Mouse (Mus musculus): Measurements from ENCODE around the gene Peak1.
A peak's percentile ranks its signal among the peaks of the same experiment; 100 is the strongest.

Gene Peak1

DNA sequence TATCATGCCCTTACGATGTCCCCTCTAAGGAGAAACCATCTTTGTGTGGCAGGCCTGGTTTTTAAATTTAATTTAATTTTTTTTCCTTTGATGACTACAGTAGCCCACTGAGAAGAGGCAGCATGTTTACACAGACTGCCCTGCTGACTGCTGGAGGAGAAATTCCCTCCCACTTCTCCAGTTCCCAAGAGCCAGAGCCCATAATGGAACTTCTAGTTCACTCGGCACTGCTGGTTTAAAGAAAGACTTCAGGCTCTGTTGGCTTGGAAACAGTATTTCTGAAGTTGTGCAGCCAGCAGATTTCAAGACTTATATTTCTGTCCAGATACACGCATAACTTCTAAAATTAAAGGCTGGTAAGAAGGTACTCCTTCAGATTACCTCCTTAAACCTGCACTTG, 175.2 kb downstream of the Peak1 start:
- DNase-seq = no peak

DNA sequence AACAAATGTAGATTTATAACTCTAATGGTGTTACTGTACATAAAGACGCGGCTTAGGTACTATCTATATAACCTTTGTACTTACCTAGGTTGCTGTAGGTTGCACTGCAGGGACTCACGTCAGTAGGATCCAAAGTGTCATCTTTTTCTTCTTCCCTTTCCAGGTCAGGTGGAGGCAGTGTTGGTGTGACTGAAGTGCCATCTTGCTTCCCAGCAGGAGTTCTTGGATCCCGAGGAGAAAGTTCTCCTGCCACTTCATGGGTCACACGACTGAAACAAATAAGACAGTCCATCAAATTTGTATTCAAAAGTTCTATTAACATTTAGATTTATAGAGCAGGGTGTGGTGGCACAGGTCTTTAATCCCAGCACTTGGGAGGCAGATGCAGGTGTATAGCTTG, 176.8 kb downstream of the Peak1 start:
- no peak for DNase-seq

GRCm38 (mm10) chr9:56235871-56236298, 182.0 kb downstream of the Peak1 start:
- DNase-seq = no peak

- no peak for DNase-seq
These were observed 182.6 kb downstream of the Peak1 start for GRCm38 (mm10) chr9:56235281-56235680.

DNA sequence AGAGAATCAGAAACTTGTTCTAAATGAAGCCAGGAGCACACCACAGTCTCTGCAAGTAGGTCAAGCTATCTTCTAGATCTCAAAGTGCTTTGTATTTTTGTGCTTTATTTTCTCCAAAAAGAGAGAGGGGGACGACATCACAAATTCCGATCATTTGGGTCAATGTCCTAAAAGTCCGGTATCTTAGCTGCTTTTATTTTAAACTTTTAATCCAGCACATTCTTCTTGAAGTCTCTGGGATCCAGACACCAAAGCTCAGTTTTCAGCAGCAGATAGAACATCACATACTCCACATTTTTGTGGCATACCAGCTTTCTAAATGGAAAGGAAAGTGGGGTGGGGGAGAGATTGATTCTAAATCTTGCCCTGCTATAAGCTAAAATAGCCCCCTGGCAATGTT, 183.3 kb downstream of the Peak1 start:
- no peak for DNase-seq

- no peak for DNase-seq
These were observed 184.6 kb downstream of the Peak1 start for GRCm38 (mm10) chr9:56233316-56233715.

- no peak for DNase-seq
These were observed 187.0 kb downstream of the Peak1 start for GRCm38 (mm10) chr9:56230906-56231305.

- DNase-seq = no peak
These were observed 190.2 kb downstream of the Peak1 start for GRCm38 (mm10) chr9:56227626-56228025.

- DNase-seq = peak; percentile 40 to 55
These were observed 194.3 kb downstream of the Peak1 start for GRCm38 (mm10) chr9:56223429-56224051.

DNA sequence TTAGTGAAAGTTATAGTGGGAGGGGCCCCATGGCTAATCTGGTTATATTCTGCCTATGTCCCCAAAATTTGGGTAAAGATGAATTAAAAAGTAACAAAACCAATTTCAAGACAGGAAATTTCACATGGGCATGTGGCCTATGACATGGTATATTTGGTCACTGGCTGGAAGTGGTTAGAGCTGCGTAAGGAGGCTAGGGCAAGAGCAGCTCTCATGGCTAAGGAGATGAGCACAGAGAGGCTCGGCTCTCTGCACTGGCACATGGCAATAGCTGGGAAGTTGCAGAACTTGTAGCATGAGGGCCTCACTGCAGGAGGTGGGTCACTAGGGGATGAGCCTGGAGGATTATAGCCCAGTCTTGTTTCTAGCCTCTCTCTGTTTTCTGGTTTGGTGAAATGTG, 199.0 kb downstream of the Peak1 start:
- DNase-seq = no peak

GRCm38 (mm10) chr9:56218043-56218442, 199.8 kb downstream of the Peak1 start:
- no peak for DNase-seq

DNA sequence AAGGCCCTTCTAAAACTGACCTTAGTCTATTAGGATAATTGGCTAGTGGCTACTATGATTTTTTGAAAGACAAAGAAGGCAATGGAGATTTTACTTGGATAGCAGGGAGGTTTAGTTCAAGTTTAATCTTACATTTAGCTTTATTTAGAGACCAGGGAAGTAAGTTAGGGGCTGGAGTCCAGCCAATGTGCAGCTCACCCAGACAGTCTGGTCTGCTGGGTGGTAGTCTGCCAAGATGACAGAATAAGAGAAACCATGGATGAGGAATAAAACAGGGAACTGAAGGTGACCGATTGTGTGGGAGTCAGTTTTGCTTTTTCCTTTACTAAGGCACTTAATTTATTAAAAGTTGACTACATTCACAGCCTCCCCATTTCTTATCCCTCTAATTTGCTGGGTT, 200.5 kb downstream of the Peak1 start:
- DNase-seq = no peak

GRCm38 (mm10) chr9:56213451-56214291, 204.2 kb downstream of the Peak1 start:
- peak; percentile 43 to 50 for DNase-seq

DNA sequence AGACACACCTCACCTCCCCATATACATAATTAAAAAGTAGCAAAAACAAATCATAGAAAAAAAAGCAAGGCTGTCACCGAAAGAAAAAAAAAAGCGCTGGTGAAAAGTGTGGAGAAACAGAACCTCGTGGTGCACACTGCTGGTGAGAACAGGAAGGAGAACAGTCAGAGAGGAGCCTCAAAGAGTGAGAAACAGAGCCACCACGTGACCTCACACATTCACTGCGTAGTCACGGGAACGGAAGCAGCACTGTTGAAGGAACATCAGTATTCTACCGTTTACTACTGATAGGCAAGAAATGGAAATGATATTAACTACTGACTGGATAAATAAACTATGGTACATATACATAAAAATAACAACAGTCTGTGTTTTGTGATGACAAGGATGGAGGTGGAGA, 209.1 kb downstream of the Peak1 start:
- no peak for DNase-seq

DNA sequence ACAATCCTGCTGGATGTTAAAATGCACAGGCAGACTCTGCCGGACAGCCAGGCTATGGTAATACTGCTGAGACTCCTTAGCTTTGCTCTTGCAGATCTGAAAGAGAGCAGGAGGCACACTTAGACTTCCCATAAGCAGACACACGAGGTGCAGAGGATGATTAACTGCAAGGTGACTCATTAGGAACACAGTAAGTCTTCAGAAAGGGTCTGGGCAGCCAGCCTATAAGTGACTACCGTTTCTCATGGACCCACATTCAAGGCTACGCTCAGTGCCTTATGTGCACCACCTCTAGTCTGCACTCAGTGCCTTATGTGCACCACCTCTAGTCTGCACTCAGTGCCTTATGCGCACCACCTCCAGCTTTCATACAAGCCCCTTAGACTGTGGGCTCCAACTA, 210.4 kb downstream of the Peak1 start:
- DNase-seq = no peak

DNA sequence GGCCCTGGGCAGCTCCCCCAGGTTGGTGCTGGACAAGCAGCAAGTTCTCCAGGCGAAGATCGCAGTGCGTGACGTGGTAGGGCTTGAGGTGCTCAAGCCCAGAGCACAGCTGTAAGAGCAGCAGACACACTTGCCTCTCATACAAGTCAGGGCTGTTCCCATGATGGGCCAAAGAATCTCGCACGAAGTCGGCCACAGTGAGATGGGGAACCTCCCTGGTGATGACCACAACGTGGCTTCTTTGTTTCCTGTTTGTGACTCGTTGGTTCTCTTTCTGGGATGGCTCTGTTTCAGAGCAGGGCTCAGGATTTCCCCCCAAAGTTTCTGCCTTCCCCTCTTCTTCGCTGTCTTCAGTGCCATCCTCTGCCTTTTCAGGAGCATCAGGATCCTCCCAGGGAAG, 210.8 kb downstream of the Peak1 start:
- no peak for DNase-seq

GRCm38 (mm10) chr9:56205336-56205735, 212.5 kb downstream of the Peak1 start:
- no peak for DNase-seq

- no peak for DNase-seq
These were observed 213.6 kb downstream of the Peak1 start for GRCm38 (mm10) chr9:56204316-56204715.

DNA sequence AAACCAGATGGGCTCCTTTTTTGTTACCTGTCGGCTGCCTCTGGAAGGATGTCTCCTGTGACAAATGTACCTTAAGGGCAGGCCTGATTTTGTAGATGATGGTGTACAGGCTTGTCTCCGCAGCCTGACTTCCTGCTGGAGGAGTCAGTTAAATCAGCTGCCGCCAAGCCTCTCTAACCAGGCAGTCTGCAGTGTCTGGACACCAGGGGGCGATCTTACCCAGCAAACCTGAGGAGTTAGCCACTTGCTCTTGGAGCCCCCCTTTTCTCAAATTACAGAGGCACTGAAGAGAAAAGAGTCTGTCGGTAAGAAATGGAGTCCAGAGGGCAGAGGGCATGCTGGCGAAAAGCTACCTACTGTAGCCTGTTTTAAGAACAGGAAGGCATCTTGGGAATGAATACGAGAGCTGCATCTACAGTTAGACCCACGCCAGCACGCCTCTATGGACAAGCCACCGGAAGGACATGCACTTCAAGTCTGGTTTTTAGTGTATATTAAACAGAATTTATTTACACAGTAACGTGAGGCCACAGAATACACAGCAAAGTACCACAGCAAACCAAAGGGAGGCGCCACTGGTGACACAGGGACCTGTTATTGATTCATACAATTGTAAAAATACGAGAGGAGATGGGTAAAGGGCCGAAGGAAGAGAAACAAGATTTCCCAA, 217.1 kb downstream of the Peak1 start:
- peak; percentile 82 to 90 for DNase-seq

DNA sequence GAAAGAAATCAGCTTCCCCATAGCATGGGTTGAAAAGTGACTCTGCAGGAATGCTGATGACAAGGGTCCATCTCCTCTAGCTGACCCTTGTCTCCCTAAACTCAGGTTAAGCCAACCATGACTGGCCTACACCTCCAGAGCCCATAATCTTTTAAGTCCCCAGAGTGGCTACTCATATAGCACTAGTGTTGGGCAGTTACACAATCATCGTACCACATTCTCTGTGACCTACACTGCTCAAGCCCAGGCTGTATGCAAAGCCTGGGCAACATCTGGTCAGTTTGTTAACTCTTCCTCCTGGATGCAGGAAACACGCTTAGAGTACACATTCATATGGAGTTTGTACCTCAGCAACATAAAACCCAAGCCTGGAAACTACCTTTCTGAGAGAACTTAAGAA, 217.7 kb downstream of the Peak1 start:
- DNase-seq = no peak

DNA sequence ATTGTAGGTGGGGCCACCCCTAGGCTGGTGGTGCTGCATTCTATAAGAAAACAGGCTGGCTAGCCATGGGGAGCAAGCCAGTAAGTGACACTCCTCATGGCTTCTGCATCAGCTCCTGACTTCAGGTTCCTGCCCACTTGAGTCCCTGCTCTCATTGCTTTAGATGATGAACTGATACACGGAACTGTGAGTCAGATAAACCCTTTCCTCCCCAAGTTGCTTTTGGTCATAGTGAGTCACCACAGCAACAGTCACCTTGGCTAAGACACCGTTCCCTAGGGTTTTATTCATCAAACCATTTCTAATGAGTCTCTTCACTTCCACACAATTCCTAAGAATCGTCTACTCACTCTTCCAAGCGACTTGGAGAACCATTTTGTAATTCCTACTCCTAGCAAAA, 220.9 kb downstream of the Peak1 start:
- DNase-seq = no peak

DNA sequence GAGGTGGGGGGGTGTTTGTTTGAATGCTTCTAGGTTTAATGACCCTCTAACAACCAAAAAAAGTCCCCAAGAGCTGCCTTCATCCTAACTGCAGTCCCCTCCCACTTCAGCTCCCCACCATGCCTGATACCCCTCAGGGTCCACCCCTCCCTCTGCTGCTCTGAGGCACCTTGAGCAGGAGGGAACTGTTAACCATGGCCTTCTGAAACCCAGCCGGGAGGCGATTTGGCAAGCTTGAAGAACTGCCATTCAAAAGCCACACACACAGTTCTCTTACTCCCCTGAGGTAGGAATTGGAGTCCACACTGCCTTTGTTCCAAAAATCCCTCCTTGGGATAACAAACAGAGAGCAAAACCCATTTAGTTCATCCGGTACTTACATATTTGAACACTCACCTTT, 222.7 kb downstream of the Peak1 start:
- DNase-seq = no peak

DNA sequence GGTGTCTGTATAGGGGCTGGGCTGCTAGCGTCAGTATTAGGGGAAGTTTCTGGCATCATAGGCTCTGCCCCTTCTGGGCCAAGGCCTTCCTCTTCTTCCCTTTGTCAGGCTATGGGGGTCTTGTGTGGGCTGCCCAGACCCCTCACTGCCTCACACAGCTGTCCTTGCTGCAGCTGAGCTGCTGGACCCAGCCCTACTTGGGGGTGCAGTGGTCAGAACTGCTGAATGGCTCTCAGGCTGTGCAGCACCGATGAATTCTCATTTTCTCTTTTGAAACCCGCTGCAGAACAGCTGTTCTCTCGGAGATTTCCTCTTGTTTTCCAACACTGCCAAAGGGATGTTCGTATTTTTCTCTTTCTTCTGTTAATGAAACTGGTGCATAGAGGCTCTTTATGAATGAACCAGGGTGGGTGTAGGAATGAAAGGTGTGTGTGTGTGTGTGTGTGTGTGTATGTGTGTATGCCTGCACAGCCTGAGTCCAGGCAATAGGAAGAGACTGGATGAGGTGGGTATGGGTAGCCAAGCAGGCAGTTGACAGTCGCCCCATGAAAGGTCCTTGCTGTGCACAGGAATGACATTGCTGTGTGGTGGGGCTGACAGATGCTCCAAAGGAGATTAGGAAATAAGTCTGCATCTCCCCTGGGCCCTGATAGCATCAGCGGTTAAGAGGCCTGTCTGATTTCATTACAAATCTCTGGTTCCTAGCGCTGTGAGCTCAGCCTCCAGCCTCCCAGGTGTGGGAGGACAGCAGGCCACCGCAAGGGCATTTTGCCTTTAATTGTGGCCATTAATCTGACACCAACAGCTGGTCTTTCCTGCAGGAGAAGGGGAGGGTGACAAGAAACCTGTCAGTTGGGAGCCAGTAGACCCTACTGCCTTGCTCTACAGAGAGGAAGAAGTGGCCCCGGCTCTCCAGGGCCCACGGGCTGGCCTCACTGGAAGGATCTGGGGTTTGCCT, 226.1 kb downstream of the Peak1 start:
- no peak for DNase-seq
